Mouse (Mus musculus) midbrain, postnatal 0 days (tissue): Measurements from ENCODE around the gene Prtn3. TPM values are rescaled to one million over a fixed set of nuclear protein-coding genes. Genes with fewer than 3 reads are reported as not detected.
A peak's percentile ranks its signal among the peaks of the same experiment; 100 is the strongest.

Source experiments
- ATAC-seq: fragments of 200-750 bp; cut with Nextera tagmentation; 2 replicates; pipeline ENCODE4 v1.8.0; 2017; ENCODE audit warnings: moderate number of reproducible peaks, mild to moderate bottlenecking, moderate TSS enrichment, moderate library complexity; ENCODE audit not compliant: low FRiP score
- DNase-seq: peaks from one replicate; pipeline ENCODE4 v3.0.0-alpha.2; 2015; ENCODE audit warnings: low spot score
- H3K27ac ChIP-seq: fragments of 300-500 bp; sonication (generic); 2 replicates; pipeline ENCODE4 v1.5.1; 2014; ENCODE audit warnings: low read depth, mild to moderate bottlenecking, low read length, mixed read lengths
- H3K27me3 ChIP-seq: fragments of 300-500 bp; sonication (generic); 2 replicates; pipeline ENCODE4 v1.6.1; 2014; ENCODE audit warnings: low read length, control low read depth, mixed read lengths; ENCODE audit not compliant: insufficient read depth
- H3K36me3 ChIP-seq: fragments of 300-500 bp; sonication (generic); 2 replicates; pipeline ENCODE4 v1.6.1; 2014; ENCODE audit warnings: low read length, control low read depth, mixed read lengths; ENCODE audit not compliant: insufficient read depth
- H3K4me1 ChIP-seq: fragments of 300-500 bp; sonication (generic); 2 replicates; pipeline ENCODE4 v1.6.1; 2014; ENCODE audit warnings: mild to moderate bottlenecking, control low read depth, antibody characterized with exemption, low read length, mixed read lengths; ENCODE audit not compliant: insufficient read depth
- H3K4me2 ChIP-seq: fragments of 300-500 bp; sonication (generic); 2 replicates; pipeline ENCODE4 v1.6.1; 2014; ENCODE audit warnings: low read depth, mild to moderate bottlenecking, low read length, mixed read lengths; ENCODE audit not compliant: poor library complexity, severe bottlenecking
- H3K4me3 ChIP-seq: fragments of 300-500 bp; sonication (generic); 2 replicates; pipeline ENCODE4 v1.5.1; 2014; ENCODE audit warnings: low read depth, mild to moderate bottlenecking, low read length, moderate library complexity
- H3K9ac ChIP-seq: fragments of 300-500 bp; sonication (generic); replicated peaks from 2 replicates; pipeline ENCODE4 v1.6.1; 2014; ENCODE audit warnings: mild to moderate bottlenecking, low read length, moderate library complexity, mixed read lengths; ENCODE audit not compliant: poor library complexity, severe bottlenecking
- H3K9me3 ChIP-seq: fragments of 300-500 bp; sonication (generic); 2 replicates; pipeline ENCODE4 v1.6.1; 2016; ENCODE audit warnings: low read length, control low read depth
- CTCF ChIP-seq: IDR thresholded peaks from 2 replicates; pipeline ENCODE4 v1.5.1; 2016; ENCODE audit warnings: antibody characterized with exemption, mild to moderate bottlenecking
- WGBS: fragments of 180-500 bp; shearing (Covaris S2); extraction: QIAGEN DNeasy Blood & Tissue Kit; methylation state at CpG from one replicate; pipeline ENCODE4 v1.1.7; 2014; 5-methylcytosine and 5-hydroxymethylcytosine counted together
- polyA plus RNA-seq: library from polyadenylated mRNA; unstranded; fragments of >200 nt; fragmentation: Nextera tagmentation; extraction: Ambion mirVana; gene quantifications from 2 replicates; pipeline ENCODE4 v1.2.1, GENCODE M21; 2015
- total RNA-seq: library from RNA; depleted of rRNA; stranded (reverse); fragments of >200 nt; gene quantifications from 2 replicates; pipeline ENCODE4 v1.2.3, GENCODE M21; 2014

Gene Prtn3
- total and polyA plus RNA-seq, 2 experiments from 2014 or later: 7.5 to 11.7 TPM

DNA sequence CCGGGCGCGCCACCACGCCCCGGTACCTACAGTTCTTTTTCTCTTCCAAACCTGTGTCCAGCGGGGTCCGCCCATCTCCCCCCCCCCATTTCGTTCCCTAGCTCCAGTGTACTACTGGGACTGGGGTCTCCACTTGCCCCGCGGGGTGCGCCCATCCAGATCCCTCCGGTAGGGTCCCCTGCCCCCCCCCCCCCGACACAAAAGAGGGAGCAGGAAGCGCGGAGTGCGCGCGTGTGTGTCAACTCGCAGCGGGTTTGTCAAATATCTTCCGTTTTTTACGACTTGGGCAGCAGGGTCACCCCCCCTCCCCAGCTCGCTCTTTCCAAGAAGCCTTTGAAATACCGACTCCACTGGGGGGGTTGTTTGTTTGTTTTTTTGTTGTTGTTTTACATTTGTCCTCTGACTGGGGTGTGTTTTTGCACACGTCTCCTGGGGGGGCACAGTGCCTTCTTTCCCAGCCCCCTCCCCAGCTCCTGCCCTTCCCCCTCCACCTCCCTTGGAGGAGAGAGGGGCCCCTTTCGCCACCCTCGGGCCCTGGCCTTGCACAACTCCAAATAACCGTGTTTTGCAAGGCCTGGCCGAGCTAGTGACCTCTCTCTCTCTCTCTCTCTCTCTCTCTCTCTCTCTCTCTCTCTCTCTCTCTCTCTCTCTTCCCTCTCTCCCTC is 53.9 kb downstream of the Prtn3 start:
- WGBS: under 1% methylated on average over 25 of the region's 29 CpGs
- peaks cover 5% of the 10 kb centered on the region for H3K27me3 ChIP-seq
- no peaks in the 10 kb centered on the region for H3K9me3 ChIP-seq
- no peak for TF ChIP-seq CTCF
- H3K27ac ChIP-seq: peak overlapping the region; percentile 82
- peak overlapping the region; percentile 89 for H3K4me3 ChIP-seq
- DNase-seq (no peak), ATAC-seq (no peak)
- peak overlapping the region; percentile 90 for H3K4me2 ChIP-seq
- H3K36me3 ChIP-seq: peaks cover 10% of the 10 kb centered on the region; the same call in 1 of the 2 replicates
- peaks cover 4% of the 10 kb centered on the region; the same call in 1 of the 2 replicates for H3K4me1 ChIP-seq
- peak overlapping the region; percentile 86 for H3K9ac ChIP-seq

DNA sequence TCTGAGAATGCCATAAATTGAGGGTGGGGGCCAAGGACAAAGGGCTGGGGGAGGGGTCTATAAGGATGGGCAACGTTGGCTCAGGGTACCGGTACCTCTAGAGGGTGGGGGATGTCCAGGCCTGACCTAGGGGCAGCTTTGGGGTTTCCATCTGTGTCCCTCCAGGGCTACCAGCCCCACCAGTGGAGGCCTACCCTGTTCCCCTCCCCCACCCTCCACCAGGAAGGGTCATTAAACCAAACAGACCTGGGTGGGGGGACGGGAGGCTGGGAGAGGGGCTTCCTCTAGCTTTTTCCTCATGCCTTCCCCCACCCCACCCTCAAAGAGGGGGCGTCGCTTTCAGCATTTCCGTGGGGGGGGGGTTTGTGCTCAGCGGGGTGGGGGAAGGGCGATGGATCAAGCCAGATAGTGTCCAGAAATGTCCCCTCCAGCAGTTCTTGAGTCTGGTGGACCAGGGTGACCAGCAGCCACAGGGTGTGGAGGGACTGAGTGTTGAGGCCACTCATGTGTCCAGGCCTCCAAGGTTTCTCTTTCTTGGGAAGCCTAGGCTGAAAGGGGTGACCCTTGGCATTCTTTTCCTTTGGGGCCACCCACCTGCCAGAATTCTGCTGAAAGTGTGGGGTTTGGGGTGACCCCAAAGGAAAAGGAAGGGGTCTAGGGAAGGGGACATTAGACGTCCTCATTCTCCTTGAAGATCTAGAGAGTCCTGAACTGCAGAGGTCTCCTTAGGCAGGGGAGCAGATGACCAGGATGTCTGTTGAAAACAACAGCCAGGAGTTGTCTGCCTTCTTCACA is 54.8 kb downstream of the Prtn3 start:
- TF ChIP-seq CTCF: no peak
- H3K4me3 ChIP-seq: peak overlapping the region; percentile 89
- no peak for DNase-seq
- peak overlapping the region; percentile 90 for H3K4me2 ChIP-seq
- H3K4me1 ChIP-seq: peaks cover 4% of the 10 kb centered on the region; the same call in 1 of the 2 replicates
- H3K36me3 ChIP-seq: peaks cover 14% of the 10 kb centered on the region; the same call in 1 of the 2 replicates
- H3K9me3 ChIP-seq: no peaks in the 10 kb centered on the region
- ATAC-seq: no peak
- WGBS: 39% methylated on average over 7 of the region's 9 CpGs
- H3K27ac ChIP-seq: peak overlapping the region; percentile 82
- no peaks in the 10 kb centered on the region for H3K27me3 ChIP-seq
- H3K9ac ChIP-seq: peak overlapping the region; percentile 50

DNA sequence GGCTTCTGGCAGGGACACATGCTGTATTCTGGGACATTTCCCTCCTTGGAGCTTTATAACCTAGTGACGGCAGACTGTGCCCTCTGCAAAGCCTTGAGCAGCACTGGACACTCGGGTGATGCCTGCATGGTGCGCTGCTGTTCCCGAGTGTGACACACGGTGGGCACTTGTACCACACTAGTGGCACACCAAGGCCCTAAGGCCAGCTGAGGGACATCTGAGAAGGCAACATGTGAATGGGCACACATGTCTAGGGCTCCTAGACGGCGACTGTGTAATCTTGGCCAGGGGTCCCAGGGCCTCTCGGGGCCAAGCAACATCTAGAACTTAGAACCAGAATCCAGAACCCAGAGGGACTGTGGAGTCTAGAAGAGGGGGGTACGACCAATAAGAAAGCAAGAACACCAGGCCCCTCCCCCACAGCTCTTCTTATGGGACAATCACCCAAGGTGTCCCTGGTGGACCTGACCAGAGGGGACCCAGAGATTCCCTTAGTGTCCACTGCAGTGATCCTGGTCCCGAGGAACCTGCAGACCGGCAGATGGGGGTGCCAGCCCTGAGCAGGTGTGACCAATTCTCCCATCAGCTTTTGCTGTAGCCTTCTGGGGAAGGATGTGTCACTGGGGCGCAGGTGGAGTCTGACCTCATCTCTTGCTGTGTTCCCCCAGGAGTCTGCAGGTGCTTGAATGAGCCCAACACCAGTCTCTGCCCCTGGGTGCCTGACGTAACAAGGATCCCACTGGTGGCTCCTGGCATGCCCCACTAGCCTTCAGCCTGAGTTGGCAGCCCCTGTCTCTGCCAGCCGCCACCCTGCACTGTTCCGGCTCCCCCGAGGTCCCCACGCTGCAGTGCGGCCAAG is 55.9 kb downstream of the Prtn3 start:
- Histone ChIP-seq H3K4me2 (no peak overlapping the region; the same call in 1 of the 2 replicates), H3K4me3 (no peak overlapping the region), H3K27ac (no peak overlapping the region), H3K36me3 (peaks cover 14% of the 10 kb centered on the region; the same call in 1 of the 2 replicates), H3K9me3 (no peaks in the 10 kb centered on the region), H3K4me1 (peaks cover 4% of the 10 kb centered on the region; the same call in 1 of the 2 replicates), H3K9ac (no peak overlapping the region), H3K27me3 (no peaks in the 10 kb centered on the region)
- no peak for ATAC-seq
- DNase-seq: no peak
- no peak for TF ChIP-seq CTCF
- WGBS: 86% methylated on average over 18 of the region's 18 CpGs

DNA sequence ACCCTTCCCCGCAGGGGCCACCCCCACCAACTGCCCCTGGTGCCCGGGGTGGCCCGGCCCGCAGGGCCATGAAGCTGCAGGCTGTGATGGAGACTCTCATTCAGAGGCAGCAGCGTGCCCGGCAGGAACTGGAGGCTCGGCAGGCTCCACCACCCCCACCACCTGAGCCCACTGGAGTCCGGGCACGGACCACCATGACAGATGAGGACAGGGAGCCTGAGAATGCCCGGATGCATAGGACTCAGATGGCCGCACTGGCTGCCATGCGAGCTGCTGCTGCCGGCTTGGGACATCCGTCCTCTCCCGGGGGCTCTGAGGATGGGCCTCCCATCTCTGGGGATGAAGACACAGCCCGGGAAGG is 56.5 kb downstream of the Prtn3 start:
- Histone ChIP-seq H3K4me2 (no peak overlapping the region), H3K36me3 (peaks cover 14% of the 10 kb centered on the region; the same call in 1 of the 2 replicates), H3K27me3 (no peaks in the 10 kb centered on the region), H3K27ac (no peak overlapping the region), H3K4me1 (peaks cover under 1% of the 10 kb centered on the region; the same call in 1 of the 2 replicates), H3K9me3 (no peaks in the 10 kb centered on the region), H3K9ac (no peak overlapping the region), H3K4me3 (no peak overlapping the region)
- no peak for TF ChIP-seq CTCF
- 83% methylated on average over 16 of the region's 16 CpGs for WGBS
- DNase-seq: no peak
- ATAC-seq: no peak

DNA sequence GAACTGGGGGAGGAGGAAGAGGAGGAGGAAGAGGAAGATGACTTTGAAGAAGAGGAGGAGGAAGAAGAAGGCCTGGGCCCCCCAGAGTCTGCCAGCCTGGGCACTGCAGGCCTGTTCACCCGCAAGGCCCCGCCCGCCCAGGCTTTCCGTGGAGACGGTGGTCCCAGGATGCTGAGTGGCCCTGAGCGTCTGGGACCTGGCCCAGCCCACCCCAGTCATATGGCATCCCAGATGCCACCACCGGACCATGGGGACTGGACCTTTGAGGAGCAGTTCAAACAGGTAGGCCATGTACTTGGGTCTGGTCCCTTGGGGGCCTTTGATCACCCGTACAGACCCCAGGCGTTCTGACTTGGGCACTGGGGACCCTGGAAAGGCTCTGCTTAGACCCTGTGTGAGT is 57.5 kb downstream of the Prtn3 start:
- ATAC-seq: no peak
- DNase-seq: no peak
- TF ChIP-seq CTCF: no peak
- no peak overlapping the region for H3K4me3 ChIP-seq
- no peak overlapping the region for H3K4me2 ChIP-seq
- H3K9me3 ChIP-seq: no peaks in the 10 kb centered on the region
- peaks cover 14% of the 10 kb centered on the region; the same call in 1 of the 2 replicates for H3K36me3 ChIP-seq
- no peak overlapping the region for H3K27ac ChIP-seq
- H3K9ac ChIP-seq: no peak overlapping the region
- no peaks in the 10 kb centered on the region; the same call in 1 of the 2 replicates for H3K4me1 ChIP-seq
- H3K27me3 ChIP-seq: no peaks in the 10 kb centered on the region
- 86% methylated on average over 9 of the region's 9 CpGs for WGBS
